Mouse (Mus musculus): ENCODE measurements around the gene G0s2.

G0s2 gene

DNA sequence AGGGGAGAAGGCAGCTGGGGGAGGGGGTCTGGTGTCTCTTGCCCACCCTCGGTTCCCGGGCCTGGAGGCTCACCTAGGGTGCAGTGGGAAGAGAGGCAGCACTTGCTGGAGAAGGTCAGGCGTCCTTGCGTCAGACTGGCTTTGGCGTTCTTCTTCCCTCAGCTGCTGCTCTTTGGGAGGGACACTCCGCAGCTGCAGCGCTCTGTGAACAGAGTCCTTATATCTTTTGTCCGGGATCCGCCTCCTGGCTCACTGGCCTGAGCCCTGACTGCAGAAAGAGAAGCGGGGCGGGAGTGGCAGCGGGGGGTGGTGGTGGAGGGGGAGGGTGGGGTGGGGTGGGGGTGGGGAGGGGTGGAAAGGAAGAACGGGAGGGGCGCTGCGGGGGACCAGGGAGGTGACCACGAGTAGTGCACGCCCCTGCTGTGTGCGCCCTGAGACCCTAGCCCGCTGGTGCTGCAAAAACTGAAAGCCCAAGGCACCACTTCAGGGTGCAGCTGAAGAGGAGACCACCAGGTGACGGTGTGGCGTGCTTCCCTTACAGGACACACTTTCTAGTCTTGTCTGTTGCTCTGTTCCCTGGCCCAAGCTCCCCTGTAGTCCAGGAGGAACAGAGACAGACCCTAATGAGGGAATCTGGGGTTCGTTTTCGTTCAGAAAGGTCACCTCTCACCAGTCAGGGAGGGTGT lies at the start of gene G0s2:
TSS of gene G0s2 (minus strand) at position 302 of the 686 bp plus-strand sequence.
- DNase-seq (ENCODE audit: low spot score in 2 of 2) = peak; percentile 23 to 35

DNA sequence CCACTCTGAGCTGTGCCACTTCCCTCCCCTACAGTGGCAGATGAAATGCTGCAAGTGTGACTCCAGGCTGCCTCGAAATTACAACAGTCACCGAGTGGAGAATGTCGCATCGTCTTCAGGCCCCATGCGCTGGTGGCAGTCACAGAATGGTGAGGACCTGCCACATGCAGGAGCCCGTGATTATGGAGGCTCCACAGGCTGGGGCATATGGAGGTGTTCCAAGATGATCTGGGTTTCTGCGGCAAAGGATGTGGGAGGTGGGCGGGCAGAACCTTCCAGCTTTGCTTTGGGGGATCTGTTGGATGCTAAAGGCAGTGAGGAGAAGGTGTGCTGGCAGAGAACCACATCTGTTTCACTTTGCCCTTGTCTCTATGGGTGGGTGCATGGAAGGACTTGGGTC lies 47.4 kb upstream of the G0s2 start:
- no peak for DNase-seq (ENCODE audit: low spot score in 2 of 2)

DNA sequence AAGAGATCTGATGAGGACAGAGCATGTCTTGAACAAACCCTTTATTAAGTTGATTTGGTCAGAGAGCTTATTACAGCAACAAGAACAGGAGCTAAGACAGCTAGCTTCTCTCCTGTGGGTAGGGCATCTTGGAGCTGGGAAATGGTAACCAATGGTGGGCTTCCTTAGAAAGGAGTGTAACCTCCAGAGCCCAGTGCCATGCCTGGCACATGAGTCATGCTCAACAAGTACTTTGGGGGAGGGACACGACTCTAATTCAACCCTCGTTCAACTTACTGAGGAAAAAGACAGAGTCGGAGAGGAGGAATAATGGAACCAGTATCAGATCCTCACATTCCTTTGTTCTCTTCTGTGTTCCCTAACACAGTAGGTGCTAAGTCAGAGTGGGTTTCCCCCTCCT lies 46.7 kb upstream of the G0s2 start:
- no peak for DNase-seq (ENCODE audit: low spot score in 2 of 2)

DNA sequence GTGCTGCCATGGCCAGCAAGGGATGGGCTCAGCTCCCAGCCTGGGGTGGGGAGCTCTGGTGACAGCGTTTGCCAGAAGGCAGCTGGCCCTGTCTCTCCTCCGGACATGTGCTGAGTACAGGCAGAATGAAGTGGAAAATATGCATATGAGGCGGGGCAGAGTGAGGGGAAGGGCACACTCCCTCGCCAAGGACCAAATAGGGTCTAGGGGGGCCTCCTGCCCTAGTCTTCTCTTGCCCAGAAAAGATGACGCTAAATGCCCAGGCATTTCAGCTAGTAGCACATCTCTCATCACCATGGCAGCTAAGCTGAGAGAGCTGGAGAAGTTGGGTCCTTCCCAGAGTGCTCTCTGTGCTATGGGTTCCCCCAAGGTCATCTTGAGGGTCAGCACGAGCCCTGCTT lies 44.1 kb upstream of the G0s2 start:
- no peak for DNase-seq (ENCODE audit: low spot score in 2 of 2)

DNA sequence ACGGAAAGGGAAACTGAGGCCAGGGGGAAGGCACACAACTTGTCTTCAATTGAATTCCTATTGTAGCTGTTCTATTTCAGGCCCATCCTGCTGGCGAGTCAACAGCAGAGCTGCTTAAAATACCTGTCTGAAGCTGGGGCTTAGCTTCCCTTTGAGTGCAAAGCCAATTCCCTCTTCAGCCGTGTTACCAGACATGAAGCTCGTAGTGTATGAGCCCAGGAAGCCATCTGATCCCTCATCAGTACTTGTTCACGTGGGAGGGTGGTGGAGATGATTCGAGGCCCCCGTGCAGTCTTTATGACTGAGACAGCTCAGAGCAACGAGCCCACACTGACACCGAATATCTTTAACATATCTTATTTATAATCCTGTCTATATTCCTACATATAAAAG lies 43.3 kb upstream of the G0s2 start:
- no peak for DNase-seq (ENCODE audit: low spot score in 2 of 2)

DNA sequence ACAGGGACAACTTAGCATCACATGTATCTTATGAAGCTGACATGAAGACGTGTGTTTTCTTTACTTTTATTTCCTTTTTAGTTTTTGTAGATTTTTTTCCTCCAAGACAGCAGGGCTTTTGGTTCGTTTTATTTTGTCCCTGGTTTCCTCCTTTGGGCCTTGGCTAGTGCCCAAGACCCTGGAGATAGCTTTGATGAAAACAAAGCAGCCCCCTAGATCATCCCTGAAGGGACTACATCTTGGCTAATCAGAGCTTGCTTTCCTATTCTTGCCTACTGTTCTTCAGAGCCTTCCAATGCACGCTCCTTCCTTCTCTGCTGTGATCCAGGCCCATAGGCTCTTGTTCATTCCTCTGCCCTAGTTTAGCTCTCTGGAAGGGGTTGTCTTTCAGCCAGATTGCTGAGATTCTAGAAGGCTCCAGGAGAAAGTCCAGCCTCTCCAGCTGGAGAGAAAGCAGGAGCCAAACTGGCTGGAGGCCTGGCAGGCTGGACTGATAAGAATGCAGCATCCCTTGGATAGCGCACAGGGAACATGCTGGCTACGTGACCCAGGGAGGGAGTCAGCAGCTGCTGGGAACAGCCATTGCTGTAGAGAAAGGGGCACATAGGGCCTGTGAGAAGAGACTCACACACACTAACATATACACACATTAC lies 42.8 kb upstream of the G0s2 start:
- DNase-seq (ENCODE audit: low spot score in 2 of 2) = no peak

DNA sequence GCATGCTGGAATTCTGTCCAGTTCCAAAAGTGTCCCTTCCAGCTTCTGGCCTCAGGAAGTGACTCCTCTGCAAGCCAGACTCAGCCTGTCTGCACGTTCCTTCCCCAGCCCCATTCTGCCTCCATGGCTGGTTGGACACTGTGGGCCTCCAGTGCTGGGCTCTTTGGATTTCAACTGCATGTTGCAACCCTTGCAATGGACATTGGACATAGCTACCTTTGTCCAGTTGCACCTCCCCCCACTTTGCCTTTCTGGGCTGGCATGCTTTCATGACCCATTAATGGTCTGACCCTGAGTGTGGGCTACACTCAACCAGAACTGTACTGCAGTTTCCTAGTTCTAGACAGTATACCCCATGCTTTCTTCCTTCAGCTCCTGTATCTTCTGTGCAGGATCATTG lies 38.6 kb upstream of the G0s2 start:
- no peak for DNase-seq (ENCODE audit: low spot score in 2 of 2)

DNA sequence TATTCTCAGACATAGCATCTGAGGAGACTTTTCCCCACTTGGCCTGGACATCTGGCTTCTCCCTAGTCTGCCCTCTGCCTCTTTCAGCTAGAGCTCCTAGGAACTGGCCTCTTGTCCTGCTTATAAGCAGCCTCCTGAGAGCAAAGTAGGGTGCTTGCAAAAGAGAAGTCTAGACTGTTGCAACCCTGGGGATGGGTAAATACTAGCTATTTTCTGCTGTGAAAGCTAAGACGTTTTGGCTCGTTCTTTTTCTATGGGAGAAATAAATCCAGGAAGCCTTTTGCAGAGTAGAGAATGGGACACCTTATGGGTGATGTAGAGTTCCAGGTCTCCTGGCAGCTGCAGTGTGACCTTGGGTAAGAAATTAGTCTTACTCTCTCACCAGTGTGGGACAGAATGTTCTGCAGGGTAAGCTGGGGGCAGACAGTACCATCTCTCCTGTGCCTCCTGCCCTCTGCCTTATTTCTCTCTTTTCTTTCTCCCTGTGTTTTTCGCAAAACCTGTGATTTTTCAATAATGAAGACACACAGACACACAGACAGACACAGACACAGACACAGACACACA lies 37.6 kb upstream of the G0s2 start:
- DNase-seq (ENCODE audit: low spot score in 2 of 2) = no peak

DNA sequence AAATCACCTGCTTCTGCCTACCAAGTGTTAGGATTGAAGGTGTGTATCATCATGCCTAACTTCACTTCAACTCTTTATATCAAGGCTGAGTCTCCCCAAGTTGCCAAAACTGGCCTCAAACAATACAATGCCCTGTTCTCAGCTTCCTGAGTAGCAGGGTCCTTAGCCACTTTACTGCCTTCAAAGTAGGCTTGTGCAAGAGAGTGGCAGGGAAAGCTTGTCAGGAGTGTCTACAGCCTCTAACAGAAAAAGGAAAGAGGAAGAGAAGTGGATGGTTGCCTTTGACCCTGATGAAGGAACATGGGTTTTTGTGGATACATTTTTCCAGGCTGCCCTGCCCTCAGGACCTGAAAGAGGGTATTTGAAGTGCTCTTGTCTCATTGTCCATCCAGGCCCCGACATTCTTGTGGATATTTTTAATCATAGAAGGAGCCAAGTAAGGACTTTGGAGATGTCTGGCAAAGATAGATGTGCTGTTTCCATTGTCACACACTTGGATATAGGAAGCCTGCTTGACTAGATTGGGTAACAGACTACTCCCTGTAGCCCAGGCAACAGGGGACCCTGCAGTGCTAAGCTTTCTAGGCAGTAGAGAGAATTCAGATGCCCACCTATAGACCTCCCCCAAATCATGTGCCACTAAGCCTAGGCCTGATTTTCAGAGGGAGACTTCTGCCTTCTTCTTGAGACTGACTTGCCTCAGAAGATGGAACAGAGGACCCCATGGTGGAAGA lies 36.9 kb upstream of the G0s2 start:
- no peak for DNase-seq (ENCODE audit: low spot score in 2 of 2)

DNA sequence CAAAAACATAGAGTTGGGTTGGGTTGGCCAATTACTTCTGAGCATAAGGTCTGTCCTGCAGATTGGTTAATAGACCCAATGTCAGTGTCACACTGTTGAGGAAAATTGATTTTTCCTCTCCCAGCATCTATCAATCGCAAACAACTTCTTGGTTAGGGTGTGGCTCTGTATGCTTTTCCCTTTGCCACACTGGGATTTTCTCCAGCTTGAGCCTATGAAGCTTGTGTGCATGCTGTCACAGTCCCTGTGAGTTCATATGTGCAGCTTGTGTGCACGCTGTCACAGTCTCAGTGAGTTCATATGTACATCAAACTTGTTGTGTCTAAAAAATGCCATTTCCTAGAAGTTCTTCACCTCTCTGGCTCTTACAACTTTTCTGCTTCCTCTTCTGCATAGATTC lies 33.8 kb upstream of the G0s2 start:
- no peak for DNase-seq (ENCODE audit: low spot score in 2 of 2)

DNA sequence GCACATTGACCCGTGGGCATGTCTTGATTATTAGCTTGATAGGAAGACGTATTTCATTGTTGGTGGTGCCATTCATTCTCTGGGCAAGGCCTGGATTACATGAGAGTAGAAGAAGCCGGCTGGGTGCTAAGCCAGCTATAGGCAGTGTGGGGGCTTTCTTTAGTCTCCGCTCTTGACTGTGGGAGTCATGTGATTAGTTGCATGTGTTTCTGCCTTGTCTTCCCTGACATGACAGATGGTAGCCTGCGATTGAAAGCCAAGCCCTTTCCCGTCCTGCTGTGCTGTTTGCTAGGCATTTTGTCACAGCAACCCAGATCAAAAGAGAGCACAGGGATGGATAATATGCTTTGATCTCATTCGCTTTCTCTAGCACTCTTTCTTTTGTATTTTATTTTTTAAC lies 32.4 kb upstream of the G0s2 start:
- DNase-seq (ENCODE audit: low spot score in 2 of 2) = no peak

DNA sequence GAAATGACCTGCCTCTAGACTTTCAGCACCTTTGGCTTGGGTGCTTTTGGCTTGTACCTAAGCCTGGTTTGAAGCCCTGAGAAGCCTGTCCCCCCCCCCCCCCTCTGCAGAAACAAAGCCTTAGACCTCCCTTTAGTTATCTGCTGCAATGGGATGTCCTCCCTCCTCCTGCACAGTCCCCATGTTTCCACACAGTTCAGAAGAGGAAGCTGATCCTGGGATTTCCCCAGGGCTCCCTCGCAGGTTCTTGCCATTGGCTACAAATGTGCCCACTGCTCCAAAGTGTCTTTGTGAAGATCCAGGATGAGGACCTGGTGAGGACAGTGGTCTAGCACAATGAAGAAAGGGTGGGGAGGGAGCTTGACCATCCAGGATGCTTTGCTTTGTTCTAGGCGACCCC lies 30.1 kb upstream of the G0s2 start:
- DNase-seq (ENCODE audit: low spot score in 2 of 2) = no peak

DNA sequence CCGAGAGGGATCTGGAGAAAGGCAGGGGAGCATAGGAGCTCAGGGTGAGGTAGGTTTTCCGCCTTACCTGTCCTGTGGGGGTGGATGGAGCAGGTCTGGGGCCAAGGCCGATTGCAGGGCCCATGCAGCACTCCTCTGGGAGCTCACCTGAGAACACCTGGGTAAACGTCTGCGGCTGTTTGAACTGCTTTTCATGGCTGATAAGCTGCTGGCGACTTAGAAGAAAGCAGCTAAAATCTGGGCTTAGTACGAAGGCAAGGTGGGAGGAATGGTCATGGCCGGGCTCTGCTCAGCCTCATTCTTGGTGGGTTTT lies 29.0 kb upstream of the G0s2 start:
- DNase-seq (ENCODE audit: low spot score in 2 of 2) = no peak

DNA sequence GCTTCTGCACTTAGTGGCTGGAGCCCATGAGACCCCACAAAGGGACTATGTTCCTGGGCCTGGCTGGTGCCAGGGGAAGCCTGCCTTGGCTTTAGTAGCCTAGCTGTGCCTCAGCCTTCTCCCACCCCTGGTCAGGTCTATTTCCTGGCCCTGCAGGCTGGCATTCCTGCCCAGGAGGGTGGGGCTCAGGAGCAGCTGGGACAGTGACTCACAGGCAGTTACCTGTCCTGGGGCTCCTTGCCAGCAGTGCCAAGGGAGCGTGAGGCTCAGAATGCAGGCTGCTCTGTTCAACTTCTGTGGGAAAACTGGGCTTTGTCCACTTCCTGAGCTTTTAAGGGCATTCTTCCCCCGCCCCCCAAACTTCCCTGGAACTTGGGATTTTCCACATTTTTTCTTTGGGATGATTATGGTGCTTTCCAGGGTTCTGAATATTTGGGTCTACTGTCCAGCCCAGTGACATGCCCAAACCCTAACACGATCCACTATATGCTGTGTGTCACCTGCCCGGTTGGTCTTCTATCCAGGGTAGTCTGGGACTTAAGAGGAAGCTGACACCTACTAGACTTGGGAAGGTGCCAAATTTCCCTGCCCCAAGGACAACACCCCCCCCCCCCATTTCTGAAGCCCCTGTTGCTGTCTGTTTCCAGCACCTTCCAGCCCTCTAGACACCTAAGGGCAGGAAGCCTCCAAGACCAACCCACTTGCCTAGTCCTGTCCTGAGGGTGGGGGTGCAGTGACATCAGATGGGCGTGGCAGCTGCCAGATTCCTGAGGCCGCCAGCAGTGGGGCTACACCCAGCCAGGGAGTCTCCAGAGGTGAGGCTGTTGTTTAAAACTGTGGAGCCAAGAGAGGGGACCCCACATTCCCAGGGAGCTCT lies 28.4 kb upstream of the G0s2 start:
- DNase-seq (ENCODE audit: low spot score in 2 of 2) = no peak

DNA sequence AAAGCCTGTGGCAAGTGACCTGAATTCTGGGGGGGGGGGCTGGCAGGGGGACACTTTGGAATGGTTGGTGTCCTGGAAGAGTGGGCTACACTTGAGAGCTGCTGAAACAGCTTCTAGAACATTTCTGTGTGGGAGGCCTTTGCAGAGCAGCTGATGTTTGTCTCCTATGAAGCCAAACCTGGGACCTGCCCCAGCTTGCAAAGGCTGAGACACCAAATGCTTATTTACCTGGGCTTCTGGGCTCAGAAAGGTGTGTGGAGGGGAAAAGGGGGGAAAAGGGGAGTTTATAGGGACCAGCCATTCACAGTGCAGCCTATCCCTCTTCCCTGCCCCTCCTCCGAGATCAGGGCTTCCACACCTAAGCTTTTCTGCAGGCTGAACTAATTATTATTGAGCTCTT lies 27.0 kb upstream of the G0s2 start:
- DNase-seq (ENCODE audit: low spot score in 2 of 2) = no peak

DNA sequence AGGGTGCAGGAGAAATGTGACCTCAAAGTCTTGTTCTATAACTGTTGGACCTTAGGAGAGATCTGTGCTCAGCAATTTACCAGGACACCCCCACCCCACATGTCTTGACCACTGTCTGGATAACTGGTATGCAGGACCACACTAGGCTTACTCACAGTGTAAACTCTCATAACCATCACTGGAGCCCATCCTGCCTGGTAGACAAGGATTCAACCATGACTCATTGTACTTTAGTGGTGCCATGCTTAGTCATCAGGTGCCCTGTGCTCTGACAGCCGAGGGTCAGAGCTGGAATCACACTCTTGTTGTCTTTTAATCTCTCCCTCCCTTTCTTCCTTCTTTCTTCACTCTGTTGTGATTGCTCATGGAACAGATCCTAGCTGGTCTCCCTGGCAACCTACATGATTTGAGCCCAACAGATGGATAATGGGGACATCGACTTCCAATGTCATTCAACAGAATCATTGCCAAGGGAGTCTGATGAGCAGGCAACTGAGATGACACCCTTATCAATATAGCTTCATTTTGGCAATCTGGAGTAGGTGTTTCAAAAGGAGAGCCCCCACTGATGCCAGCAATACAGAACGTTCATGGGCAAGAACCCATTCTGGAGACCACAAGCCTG lies 25.2 kb upstream of the G0s2 start:
- no peak for DNase-seq (ENCODE audit: low spot score in 2 of 2)

DNA sequence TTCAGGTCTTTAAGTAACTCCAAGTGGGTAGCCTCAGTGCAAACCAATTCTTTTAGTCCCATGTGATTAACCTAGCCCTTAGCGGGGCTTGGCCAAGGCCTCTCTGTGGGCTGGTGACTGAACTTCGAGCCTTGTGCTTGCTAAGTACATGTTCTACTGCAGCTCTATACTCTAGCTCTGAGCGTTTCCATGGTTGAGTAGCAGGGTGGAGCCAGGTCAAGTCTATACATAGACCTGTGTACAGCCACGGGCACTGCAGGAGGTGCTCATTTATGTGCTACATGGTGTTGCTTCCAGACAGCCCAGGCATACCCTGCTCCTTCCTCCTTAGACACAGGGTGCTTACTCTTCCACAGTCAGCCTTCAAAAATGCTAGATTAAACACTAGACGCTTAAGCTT lies 22.9 kb upstream of the G0s2 start:
- no peak for DNase-seq (ENCODE audit: low spot score in 2 of 2)

DNA sequence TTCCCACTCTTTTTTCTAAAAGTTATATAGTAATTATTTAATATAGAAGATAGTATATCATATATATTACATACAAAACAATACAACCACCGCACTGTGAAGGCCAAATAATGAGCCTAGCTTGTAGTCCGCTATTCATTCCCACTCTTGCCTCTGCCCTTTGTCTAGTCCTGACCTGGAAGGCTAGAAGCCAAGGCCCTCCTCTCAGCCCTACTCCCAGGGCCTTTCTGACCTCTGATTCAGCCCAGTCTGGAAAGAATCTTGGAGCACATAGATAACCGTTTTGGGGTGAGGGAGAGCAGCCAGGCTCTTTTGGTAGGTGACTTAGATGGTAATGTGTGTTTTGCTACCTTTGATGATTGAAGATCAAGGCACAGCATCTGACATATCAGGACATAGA lies 20.9 kb upstream of the G0s2 start:
- DNase-seq (ENCODE audit: low spot score in 2 of 2) = no peak

DNA sequence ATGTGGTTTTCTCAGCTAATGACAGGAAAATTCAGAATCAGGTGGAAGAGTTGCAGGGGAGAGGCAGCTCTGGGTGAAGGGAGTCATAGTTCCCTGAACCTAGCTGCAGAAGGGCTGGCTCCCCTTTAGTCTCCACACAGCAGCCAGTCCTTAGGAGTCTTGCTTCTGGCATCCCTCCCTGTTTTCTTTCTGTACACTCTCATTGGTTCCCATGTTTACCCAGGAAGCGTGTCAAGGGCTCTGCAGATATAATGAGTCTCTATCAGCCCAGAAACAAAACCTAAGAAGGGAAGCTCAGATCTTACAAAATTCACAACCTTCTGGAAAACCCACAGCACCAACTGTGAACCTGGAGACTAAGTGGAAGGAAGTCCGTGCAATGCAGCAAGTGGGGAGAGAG lies 20.0 kb upstream of the G0s2 start:
- DNase-seq (ENCODE audit: low spot score in 2 of 2) = no peak

DNA sequence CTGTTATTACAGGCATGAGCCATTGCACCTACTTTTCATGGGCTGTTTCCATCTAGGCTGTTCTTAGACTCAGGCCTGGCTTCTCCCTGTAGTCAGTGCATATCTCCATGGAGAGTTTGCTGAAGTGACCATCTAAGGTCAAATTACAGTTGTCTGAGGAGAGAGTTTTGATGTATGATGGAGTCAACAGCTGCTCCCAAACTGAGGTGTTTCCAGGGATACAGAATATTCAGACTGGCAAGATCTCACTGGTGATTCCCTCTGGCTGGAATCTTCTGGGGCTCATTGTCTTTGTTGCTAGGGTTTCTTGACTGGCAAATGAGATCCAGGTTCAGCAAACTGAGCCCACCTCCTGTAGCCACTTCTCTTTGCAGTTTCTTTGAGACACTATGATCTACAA lies 17.7 kb upstream of the G0s2 start:
- no peak for DNase-seq (ENCODE audit: low spot score in 2 of 2)

DNA sequence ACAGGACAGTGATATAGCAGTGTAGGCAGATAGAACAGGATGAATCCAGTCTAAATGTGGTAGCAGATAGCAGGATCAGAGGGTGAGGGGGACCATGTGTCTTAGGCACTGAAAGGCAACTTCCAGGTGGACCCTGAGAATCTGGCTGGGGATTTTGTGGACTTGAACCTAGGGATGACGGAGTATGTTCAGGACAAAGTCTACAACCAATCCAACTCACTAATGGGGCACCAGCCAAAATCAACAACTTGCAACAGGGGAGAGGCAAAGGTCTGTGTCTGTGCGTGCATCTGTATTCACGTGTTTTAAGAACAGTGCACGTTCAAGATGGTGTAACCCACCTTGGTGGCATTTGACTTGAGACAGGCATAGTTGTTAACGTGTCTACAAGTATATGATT lies 16.9 kb upstream of the G0s2 start:
- no peak for DNase-seq (ENCODE audit: low spot score in 2 of 2)

DNA sequence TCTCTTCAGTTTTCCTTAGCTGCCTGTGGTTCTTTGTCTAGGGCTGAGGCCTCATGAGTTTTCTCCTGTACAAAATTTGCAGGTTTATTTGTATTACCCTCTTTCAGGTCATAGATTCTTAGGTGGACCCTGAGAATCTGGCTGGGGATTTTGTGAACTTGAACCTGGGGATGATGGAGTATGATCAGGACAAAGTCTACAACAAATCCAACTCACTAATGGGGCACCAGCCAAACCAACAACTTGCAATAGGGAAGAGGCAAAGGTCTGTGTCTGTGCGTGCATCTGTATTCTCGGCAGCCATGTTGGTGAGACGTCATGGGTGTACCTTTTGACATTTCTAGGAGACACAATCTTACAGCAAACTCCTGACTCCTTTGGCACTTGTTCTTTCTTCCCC lies 16.1 kb upstream of the G0s2 start:
- DNase-seq (ENCODE audit: low spot score in 2 of 2) = no peak
